Mouse (Mus musculus): ENCODE data around the gene Efcab12.
A peak's percentile ranks its signal among the peaks of the same experiment; 100 is the strongest.
"Not testable (repeated sequence)": the region's sequence is repeated elsewhere in the genome, so short reads cannot be mapped to it uniquely, and the experiment has no call there.

The Efcab12 gene

GRCm38 (mm10) chr6:115845006-115845405, 6.8 kb upstream of the Efcab12 start:
- DNase-seq (ENCODE audit: low spot score in 2 of 2): no peak

DNA sequence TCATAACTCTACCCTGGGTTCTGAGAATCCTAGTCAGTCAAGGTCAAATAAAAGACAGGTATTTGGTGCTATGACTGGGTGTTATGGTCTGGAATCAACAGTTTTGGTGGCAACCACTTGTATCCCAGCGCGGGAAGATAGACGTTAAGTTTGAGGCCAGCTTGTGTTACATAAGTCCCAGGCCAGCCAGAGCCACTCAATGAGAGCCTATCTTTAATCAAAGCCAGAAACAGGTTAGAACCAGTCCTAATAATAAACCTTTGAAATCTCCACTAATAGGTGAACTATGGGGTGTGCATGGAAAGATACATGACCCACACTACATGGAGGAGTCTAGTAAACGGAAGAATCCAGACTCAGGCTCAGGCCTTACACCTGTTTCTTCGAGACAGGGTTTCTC, 533 bp upstream of the Efcab12 start:
- DNase-seq (ENCODE audit: low spot score in 2 of 2): no peak

DNA sequence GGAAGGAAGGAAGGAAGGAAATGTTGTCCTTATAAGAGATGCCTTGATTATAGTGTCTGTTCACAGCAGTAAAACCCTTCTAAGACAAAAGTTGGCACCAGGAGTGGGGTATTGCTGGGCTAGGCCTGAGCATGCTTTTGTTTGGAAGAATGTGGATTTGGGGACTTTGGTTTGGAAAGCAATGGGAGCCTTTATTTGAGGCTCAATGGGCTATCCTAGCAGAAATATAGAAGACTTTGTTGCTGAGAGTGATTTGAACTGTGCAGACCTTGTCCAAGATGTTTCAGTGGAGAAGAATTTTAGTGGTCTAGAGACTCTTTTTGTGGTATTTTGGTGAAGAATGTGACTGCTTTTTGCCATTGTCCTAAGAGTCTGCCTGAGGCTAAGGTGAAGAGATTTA, 4.4 kb downstream of the Efcab12 start:
- no peak for DNase-seq (ENCODE audit: low spot score in 2 of 2)

- DNase-seq (ENCODE audit: low spot score in 2 of 2): no peak
Measured at GRCm38 (mm10) chr6:115832152-115832850, 5.9 kb downstream of the Efcab12 start.

DNA sequence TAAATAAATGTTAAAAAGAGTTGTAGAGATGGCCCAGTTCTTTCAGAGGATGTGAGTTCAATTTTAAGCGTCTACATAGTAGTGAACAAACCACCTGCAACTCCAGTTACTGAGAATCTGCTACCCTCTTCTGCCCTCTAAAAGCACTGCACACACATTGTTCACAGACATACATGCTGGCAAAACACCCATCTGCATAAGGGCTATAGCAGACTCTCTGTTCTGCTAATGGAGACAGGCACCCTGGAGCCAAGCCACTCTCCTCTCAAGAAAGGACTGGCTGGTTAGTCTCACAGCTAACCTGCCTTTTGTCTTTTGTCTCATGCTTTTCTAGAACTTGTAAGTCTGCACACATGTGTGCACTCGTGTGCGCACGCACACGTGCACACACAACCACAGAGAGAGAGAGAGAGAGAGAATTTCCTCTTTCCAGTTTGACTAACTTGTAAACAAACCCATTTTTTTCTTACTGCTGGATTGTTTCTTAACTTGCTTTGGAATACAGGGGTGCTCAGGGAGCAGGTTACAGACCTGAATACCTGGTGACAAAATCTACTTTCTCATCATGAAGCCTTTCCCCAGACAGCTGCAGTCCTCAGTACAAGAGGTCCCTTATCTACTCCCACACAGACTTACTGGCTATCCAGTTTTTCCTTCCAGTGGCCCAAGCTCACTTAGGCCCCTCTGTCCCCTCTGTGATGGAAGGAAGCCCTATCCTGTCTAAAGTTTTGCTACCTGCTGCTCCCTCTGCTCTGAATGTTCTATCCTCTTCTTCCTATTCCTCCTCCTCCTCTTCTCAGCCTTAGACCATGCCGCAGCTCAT, 7.2 kb downstream of the Efcab12 start:
- no peak for DNase-seq (ENCODE audit: low spot score in 2 of 2)

- DNase-seq (ENCODE audit: low spot score in 2 of 2): not testable (repeated sequence)
Measured at GRCm38 (mm10) chr6:115823850-115824464, 14.3 kb downstream of the Efcab12 start.

DNA sequence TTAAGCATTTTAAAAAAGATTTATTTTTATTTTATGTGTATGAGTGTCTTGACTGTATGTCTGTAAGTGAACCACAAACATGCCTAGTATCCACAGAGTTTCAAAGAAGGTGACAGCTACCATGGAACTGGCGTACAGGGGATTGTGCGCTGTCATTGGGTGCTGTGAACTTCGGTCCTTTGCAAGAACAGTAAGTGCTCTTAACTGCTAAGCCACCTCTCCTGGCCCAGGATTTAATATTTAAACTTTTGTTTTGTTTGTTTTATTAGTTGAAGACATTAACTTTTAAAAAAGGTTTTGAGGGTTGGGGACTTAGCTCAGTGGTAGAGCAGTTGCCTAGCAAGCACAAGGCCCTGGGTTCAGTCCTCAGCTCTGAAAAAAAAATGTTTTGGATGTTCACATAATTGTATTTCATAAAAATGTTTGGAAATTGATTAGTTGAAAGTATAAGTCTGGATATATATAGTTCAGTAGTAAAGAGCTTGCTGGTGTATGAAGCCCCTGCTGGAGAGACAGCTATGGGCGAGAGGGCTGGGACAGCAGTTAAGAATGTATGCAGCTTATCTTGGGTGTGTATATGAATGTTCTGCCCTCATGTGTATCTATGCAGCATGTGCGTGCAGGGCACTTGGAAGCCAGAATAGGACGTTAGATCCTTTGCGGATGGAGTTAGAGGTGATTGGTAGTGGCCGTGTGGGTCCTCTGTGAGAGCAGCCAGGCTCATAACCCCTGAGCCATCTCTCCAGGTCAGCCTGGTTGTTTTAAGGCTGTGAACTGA, 16.8 kb downstream of the Efcab12 start:
- DNase-seq (ENCODE audit: low spot score in 2 of 2): no peak

DNA sequence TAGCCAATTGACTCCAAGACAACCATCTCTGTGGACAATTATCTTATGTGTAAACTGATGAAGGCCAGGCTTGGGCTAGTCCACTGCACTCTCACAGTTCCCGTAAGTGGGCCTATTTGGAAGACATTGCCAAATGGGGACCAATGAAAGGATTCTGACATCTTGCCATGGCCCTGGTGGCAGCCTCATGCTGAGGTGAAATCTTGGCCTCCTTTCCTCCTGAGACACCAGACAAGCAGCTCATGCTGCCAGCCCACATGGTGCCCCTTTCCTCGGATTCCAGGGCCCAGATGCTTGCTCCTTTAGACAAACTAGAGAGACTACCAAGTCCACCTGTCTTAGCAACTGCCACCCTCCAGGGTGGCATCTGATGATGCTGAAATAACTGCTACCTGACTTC, 20.1 kb downstream of the Efcab12 start:
- no peak for DNase-seq (ENCODE audit: low spot score in 2 of 2)

GRCm38 (mm10) chr6:115815041-115815440, 23.2 kb downstream of the Efcab12 start:
- no peak for DNase-seq (ENCODE audit: low spot score in 2 of 2)

DNA sequence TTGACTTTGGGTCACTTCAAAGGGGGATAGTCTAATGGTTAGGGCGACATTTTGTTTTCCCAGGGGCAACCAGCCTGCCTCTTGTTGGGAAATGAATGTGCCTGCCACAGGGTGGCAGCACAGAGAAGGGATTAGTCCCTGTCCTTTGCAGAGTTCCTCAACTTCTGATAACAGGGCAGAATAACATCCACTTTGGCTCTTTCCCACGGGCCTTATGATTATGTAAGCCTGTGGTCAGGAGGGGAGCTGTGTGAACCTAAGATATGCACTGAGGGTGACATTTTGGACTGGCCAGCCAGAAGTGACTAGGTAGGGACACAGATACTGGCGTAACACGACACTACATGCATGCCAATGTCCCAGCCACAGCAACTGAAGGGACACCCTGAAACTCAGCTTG, 24.1 kb downstream of the Efcab12 start:
- DNase-seq (ENCODE audit: low spot score in 2 of 2): peak in 1 of 2 experiments; percentile 56

GRCm38 (mm10) chr6:115811606-115812005, 26.6 kb downstream of the Efcab12 start:
- DNase-seq (ENCODE audit: low spot score in 2 of 2): no peak

DNA sequence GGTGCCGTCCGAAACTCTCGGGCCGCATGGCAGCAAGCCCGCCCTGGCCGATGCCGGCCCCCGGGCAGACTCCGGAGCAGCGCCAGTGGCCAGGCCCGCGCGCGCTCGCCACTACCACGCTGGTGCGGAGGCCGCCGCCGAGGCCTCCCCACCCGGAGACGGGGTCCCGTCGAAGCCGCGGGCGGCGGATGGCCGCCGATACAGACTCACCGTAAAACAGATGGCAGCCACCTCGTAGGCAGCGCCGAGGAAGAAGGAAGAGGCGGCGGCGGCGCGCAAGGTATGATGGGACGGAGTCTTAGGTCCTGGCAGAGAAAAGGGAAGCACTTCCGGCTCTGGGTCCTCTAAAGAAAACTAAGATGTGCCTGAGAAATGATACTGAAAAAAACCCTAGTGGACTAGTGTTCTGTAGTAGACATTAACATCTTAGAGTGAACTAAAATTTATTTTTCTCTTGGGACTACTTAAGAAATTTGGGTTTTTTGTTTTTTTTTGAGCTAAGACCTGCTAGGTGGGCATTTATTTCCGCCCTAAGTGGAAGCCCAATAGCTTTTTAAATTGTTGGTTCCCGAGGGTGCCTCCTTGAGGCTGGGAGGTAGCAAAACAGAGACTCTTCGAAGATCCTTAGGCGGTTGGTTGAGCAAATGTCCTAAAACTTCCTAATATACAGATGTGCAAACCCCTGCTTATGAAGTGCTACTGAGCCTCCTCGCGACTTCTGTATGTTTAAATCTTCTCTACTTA, 29.6 kb downstream of the Efcab12 start, which contains the start of gene Rpl32:
TSS of gene Rpl32 (minus strand) at position 260 of the 744 bp plus-strand sequence.
- peak; percentile 65 to 86 for DNase-seq (ENCODE audit: low spot score in 2 of 2)

DNA sequence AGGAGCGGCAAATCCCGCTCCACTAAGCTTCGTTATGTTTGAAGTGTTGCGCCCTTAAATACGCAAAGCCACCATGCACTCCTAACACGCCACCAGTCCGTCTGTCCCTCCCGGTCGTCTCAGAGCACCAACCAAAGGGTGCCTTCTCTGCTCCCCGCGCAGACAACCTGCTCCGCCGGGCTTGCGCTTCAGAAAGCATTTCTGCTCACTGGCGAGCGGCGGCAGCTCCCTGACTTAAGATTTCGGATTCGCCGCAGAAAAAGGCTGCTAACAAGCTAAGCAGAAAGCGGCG, 30.1 kb downstream of the Efcab12 start:
- no peak for DNase-seq (ENCODE audit: low spot score in 2 of 2)

DNA sequence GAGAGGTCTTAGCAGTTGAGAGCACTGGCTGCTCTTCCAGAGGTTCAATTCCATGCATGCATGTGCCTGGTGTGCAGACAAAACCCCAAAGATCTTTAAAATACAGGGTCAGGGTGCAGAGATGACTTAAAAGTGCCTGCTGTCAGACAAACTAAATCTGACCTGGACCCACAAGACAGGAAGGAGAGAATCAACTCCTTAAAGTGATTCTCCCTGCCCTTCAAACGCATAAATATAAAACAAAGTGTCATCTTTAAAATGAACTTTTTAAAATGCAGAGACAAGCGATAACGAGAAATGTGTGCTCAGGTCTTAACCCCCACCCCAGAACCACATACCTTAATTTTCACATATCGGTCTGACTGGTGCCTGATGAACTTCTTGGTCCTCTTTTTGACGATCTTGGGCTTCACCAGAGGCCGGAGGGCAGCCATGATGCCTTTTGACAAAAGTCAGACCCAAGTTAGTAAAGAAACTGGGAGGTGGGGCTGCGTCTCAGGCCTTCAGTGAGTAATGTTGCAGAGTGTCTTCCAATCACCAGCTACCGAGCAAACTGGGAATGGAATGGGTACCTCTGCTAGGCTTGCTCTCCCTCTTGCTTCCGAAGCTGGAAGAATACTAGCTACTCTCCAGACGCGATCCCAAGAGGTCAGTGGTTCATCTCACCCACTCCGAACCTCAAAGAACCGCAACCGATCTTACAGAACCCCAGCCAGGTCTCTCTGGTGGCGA, 30.6 kb downstream of the Efcab12 start:
- DNase-seq (ENCODE audit: low spot score in 2 of 2): no peak

GRCm38 (mm10) chr6:115804432-115805192, 33.6 kb downstream of the Efcab12 start:
- no peak for DNase-seq (ENCODE audit: low spot score in 2 of 2)

GRCm38 (mm10) chr6:115803541-115804382, 34.5 kb downstream of the Efcab12 start:
- DNase-seq (ENCODE audit: low spot score in 2 of 2): peak in 1 of 2 experiments; percentile 86

DNA sequence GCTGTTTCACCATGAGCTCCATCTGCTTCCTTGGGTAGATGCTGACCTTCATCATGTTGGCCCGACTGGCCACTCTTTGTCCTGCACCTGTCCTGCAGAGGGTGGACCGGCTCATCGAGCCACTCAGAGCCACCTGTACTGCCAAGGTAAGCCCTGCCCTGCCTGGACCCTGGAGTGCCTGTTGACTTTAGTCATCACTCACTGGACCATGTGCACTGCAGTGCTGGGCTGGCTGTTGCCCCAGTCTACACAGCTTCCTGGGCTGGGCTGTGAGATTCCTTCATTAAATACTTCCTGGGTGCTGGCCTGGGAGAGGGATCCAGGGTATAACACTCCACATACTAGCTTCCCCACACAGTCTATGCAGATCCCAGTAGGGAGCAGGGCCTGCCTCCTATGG, 36.4 kb downstream of the Efcab12 start:
- no peak for DNase-seq (ENCODE audit: low spot score in 2 of 2)

GRCm38 (mm10) chr6:115792691-115793215, 45.5 kb downstream of the Efcab12 start:
- no peak for DNase-seq (ENCODE audit: low spot score in 2 of 2)

Measured in left cerebral cortex, adult 9 months (tissue).